Mouse (Mus musculus) liver, adult 2 months (tissue): ENCODE measurements at regions not wholly inside any gene's neighbourhood (a gene's known extent, or its start where the extent isn't known, plus 50 kb on each side); places are given as distances from the start of the nearest gene placed in this dataset.
A peak's percentile ranks its signal among the peaks of the same experiment; 100 is the strongest.

Experiments
- DNase-seq: peaks from one replicate; pipeline ENCODE4 v3.0.0-alpha.2; 2011; ENCODE audit warnings: low read depth, low spot score; ENCODE audit errors: extremely low read depth
- H3K27ac ChIP-seq: fragments of 200-500 bp; replicated peaks from 2 replicates; pipeline ENCODE4 v1.5.1; 2012; ENCODE audit warnings: low read depth, mild to moderate bottlenecking, control low read depth, inconsistent platforms, low read length; ENCODE audit not compliant: insufficient read depth
- H3K27me3 ChIP-seq: fragments of 200-500 bp; 2 replicates; pipeline ENCODE4 v1.6.1; 2012; ENCODE audit warnings: mild to moderate bottlenecking, moderate library complexity, low read length, inconsistent platforms; ENCODE audit not compliant: control insufficient read depth, insufficient read depth
- H3K36me3 ChIP-seq: fragments of 200-500 bp; 2 replicates; pipeline ENCODE4 v1.6.1; 2012; ENCODE audit warnings: low read length, inconsistent platforms; ENCODE audit not compliant: control insufficient read depth, insufficient read depth
- H3K4me1 ChIP-seq: fragments of 200-500 bp; 2 replicates; pipeline ENCODE4 v1.6.1; 2011; ENCODE audit warnings: low read length; ENCODE audit not compliant: control insufficient read depth, insufficient read depth
- H3K4me3 ChIP-seq: fragments of 200-500 bp; 2 replicates; pipeline ENCODE4 v1.5.1; 2011; ENCODE audit warnings: low read depth, mild to moderate bottlenecking, control low read depth, low read length, moderate library complexity; ENCODE audit not compliant: insufficient read depth
- H3K79me2 ChIP-seq: fragments of 200-500 bp; 2 replicates; pipeline ENCODE4 v1.6.1; 2012; ENCODE audit warnings: inconsistent platforms, mild to moderate bottlenecking, low read length, moderate library complexity; ENCODE audit not compliant: control insufficient read depth, insufficient read depth
- H3K9ac ChIP-seq: fragments of 200-500 bp; 2 replicates; pipeline ENCODE4 v1.6.1; 2012; ENCODE audit warnings: low read depth, mild to moderate bottlenecking, control low read depth, inconsistent platforms, low read length
- CTCF ChIP-seq: fragments of 200-500 bp; IDR thresholded peaks from 2 replicates; pipeline ENCODE4 v1.5.1; 2011; ENCODE audit warnings: low read depth, low read length, control low read depth
- POLR2A ChIP-seq: fragments of 200-500 bp; IDR thresholded peaks from 2 replicates; pipeline ENCODE4 v1.6.1; 2011; ENCODE audit warnings: low read length, control low read depth; ENCODE audit not compliant: insufficient read depth; ENCODE audit errors: extremely low read depth
- WGBS: fragments of 180-500 bp; shearing (Covaris S2); methylation state at CpG from one replicate; pipeline ENCODE4 v1.1.7; 2018; 5-methylcytosine and 5-hydroxymethylcytosine counted together

DNA sequence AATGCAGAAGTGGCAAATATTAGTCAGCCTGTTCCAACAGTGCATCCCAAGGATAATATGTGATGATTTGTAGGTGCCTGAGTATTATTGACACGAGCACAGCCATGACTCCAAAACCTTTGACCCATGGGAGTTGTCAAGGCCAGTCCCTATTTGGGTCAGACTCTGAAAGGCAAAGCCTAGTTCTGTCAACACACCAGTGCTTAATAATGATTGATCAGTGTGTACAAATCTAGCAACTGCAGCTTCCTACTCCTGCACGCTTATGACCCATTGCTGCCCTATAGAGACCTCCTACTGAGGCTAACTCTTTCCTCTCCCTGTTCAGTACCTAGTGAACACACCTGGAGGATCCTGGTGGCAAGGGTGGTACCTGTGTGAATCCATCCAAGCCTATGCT is 427.3 kb downstream of the Fam84a start:
- Histone ChIP-seq H3K4me1 (peaks cover 5% of the 10 kb centered on the region), H3K9ac (no peak overlapping the region), H3K4me3 (no peak overlapping the region), H3K27ac (no peak overlapping the region), H3K27me3 (no peaks in the 10 kb centered on the region), H3K36me3 (no peaks in the 10 kb centered on the region), H3K79me2 (no peaks in the 10 kb centered on the region)
- 21% methylated on average over 2 of the region's 2 CpGs for WGBS
- peak; percentile 99 for DNase-seq
- TF ChIP-seq CTCF (no peak), POLR2A (no peak)

DNA sequence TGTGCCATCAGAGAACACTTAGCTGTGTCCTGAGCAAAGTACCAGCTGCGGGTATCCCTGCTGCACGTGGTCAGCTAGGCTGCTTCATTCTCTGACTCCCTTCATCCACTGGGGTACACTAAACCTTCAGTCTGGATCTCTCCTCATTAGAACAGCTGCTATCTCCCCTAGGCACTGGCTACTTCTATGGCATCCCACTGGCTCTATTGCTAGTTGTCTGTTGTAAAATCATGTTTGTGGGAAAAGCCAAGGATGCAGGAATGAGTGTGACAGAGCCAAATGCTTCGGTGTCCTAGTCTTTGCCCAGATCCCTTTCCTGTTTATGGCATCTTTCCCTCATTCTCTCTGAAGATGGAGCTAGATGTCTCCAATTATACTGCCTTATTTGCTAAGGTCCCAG is 440.9 kb downstream of the Nbas start:
- Histone ChIP-seq H3K36me3 (no peaks in the 10 kb centered on the region), H3K27ac (no peak overlapping the region), H3K9ac (no peak overlapping the region), H3K4me3 (no peak overlapping the region), H3K27me3 (0 out of 2 replicates have a peak, but pooled peaks cover 3% of the 10 kb centered on the region), H3K4me1 (no peaks in the 10 kb centered on the region), H3K79me2 (no peaks in the 10 kb centered on the region)
- no peak for DNase-seq
- TF ChIP-seq CTCF, result no peak
- no peak for TF ChIP-seq POLR2A
- 89% methylated on average over 3 of the region's 3 CpGs for WGBS

DNA sequence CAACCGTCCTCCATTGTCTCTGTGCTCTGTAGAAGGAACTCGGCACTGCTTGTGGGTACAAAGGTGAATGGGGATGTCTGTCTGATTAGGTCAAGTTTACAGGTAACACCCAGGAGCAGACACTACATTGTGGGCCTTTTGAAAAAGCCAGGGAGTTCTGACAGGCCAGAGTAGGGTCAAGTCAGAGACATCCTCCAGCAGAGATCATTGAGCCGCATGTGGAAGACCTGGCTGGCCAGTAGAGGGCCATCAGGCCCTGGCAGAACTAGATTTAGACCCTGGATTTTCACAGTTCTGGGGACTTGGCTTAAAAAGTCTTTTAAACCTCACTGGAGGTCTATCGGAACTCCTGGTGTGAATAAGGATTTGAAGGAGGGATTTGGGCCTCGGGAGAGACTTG is 438.8 kb downstream of the Nbas start:
- peak; percentile 51 for TF ChIP-seq CTCF
- TF ChIP-seq POLR2A, result no peak
- Histone ChIP-seq H3K27me3 (0 out of 2 replicates have a peak, but pooled peaks cover 3% of the 10 kb centered on the region), H3K27ac (no peak overlapping the region), H3K4me1 (no peaks in the 10 kb centered on the region), H3K79me2 (no peaks in the 10 kb centered on the region), H3K9ac (no peak overlapping the region), H3K4me3 (no peak overlapping the region), H3K36me3 (no peaks in the 10 kb centered on the region)
- 82% methylated on average over 5 of the region's 5 CpGs for WGBS
- no peak for DNase-seq

DNA sequence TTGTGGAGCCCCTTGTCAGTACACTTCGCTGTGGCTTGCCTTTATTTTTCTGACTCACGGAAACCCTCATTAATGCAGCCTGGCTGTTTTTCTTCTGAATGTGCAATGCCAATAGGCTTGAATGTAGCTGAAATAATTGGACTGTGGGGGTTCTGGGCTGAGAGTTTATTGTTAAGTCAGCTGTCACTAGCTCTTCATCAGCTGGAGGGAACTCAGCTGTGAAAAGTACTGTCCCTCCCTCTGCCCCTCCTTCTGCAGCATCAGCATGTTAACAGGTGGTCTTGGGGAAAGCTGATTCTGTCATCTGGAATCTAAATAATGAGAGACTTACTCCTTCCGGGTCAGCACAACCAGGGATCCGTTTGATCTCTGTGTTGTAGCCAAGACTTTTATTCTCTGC is 437.6 kb downstream of the Nbas start:
- H3K4me3 ChIP-seq, result no peak overlapping the region
- H3K9ac ChIP-seq, result no peak overlapping the region
- no peak overlapping the region for H3K27ac ChIP-seq
- no peaks in the 10 kb centered on the region for H3K79me2 ChIP-seq
- H3K27me3 ChIP-seq, result 0 out of 2 replicates have a peak, but pooled peaks cover 3% of the 10 kb centered on the region
- 87% methylated on average over 4 of the region's 4 CpGs for WGBS
- no peaks in the 10 kb centered on the region for H3K36me3 ChIP-seq
- no peak for DNase-seq
- TF ChIP-seq CTCF (no peak), POLR2A (no peak)
- no peaks in the 10 kb centered on the region for H3K4me1 ChIP-seq

DNA sequence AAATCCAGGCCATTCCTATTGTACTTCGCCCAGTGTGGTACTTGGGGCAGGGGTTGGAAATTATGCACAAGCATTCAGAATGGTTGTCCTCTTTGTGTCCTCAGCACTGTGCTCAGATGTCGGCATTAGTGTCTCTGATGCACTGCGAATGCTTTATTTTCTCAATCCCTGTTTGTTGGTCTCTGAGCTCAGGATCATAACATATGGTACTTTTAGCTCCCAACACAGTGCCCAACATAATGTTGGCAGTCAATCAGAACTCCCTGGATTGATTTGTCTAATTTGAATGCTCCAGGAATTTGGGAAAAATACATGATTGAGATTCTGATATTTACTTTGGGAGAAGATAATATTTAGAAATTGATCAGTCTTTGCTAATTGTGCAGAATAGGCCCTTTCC is 434.7 kb downstream of the Nbas start:
- H3K27me3 ChIP-seq, result no peaks in the 10 kb centered on the region
- TF ChIP-seq CTCF, result no peak
- TF ChIP-seq POLR2A, result no peak
- H3K79me2 ChIP-seq, result no peaks in the 10 kb centered on the region
- no peak overlapping the region for H3K27ac ChIP-seq
- no peaks in the 10 kb centered on the region for H3K36me3 ChIP-seq
- H3K4me1 ChIP-seq, result no peaks in the 10 kb centered on the region
- H3K9ac ChIP-seq, result no peak overlapping the region
- no peak for DNase-seq
- no peak overlapping the region for H3K4me3 ChIP-seq
- 93% methylated on average over 3 of the region's 3 CpGs for WGBS

DNA sequence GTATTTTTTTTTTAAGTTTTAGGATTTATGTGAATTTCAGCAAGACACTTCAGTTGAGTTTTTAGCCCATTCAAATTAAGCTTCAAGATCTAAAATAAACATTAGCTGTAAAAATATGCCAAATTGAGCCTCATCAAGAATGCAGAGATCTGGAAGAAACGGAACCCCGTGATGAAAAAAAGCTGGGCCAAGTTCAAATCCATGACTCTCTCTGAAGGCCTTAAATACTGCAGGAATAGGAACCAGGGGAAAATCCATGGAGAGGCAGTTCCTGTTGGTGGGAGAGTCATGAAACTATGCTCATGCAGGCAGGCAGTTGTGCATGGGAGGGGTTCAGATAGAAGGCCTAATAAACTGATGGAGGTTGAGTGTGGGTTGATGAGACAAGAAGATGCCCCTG is 430.9 kb downstream of the Nbas start:
- 92% methylated on average over 2 of the region's 2 CpGs for WGBS
- H3K79me2 ChIP-seq, result no peaks in the 10 kb centered on the region
- no peak overlapping the region for H3K27ac ChIP-seq
- DNase-seq, result no peak
- no peaks in the 10 kb centered on the region for H3K4me1 ChIP-seq
- H3K4me3 ChIP-seq, result no peak overlapping the region
- H3K27me3 ChIP-seq, result no peaks in the 10 kb centered on the region
- TF ChIP-seq CTCF, result no peak
- no peak for TF ChIP-seq POLR2A
- no peak overlapping the region for H3K9ac ChIP-seq
- no peaks in the 10 kb centered on the region for H3K36me3 ChIP-seq
